ENCODE assay signal across 13 mouse cellular contexts in the genomic region with DNA sequence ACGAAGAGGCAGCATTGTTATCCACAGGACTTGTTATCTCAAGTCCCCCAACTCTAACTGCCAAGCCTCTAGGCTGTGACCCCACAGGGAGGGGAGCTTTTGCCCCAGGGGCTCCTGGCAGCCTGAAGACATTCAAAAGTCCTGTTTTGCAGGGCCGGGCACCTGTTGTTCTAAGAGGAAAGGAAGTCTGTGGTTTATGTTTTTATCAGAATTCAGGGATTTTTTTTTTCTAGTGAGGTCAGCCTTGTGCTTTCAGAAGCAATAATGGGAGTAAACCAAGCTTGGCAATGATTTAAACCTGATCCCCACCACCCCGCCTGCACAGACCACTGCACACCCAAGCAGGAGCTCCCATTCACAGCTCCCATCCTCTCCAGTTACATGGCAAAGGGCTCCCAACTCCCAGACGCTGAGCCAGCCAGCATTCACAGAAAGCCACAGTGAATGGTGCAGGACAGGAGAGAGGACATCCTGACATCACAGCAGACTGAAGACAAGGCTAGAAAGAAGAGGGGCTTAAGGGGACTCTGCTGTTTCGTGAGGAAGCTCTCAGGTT. TPM values are rescaled to one million over a fixed set of nuclear protein-coding genes. Genes with fewer than 3 reads are reported as not detected.
DNase-seq lines count a peak whose midpoint lies in the region; ATAC-seq and TF ChIP-seq lines count a peak whose summit lies in the region.
"Had no signal": no experiment of that assay in that cellular context is flagged by ENCODE, and none has a peak within 500 bp of the region (broad histone marks: within the 10 kb centered on the region; RNA-seq: fewer than 3 reads in every experiment).

No protein-coding gene starts in this region.

- H3K36me3 ChIP-seq in hindbrain, embryonic 11.5 days (ENCODE audit: control insufficient read depth, insufficient read depth, low read length), result no peaks in the 10 kb centered on the region
- no peaks in the 10 kb centered on the region for H3K36me3 ChIP-seq in hindbrain, postnatal 0 days (ENCODE audit: insufficient read depth, low read length)
- H3K36me3 ChIP-seq in midbrain, embryonic 12.5 days, result no peaks in the 10 kb centered on the region
- no peaks in the 10 kb centered on the region for H3K36me3 ChIP-seq in midbrain, embryonic 15.5 days (replicated peaks)
- H3K36me3 ChIP-seq in embryonic facial prominence, embryonic 14.5 days (ENCODE audit: control insufficient read depth, insufficient read depth, low read length), result no peaks in the 10 kb centered on the region
- H3K36me3 ChIP-seq: hindbrain, embryonic 15.5 days; liver, embryonic 15.5 days had no signal

- H3K4me2 ChIP-seq in hindbrain, embryonic 11.5 days (replicated peaks; ENCODE audit: low read depth, low read length), result no peak overlapping the region
- no peak overlapping the region for H3K4me2 ChIP-seq in hindbrain, postnatal 0 days (ENCODE audit: low read depth, low read length)
- H3K4me2 ChIP-seq in midbrain, embryonic 12.5 days (replicated peaks), result no peak overlapping the region; the same call in 1 of the 2 replicates
- no peak overlapping the region for H3K4me2 ChIP-seq in midbrain, embryonic 15.5 days
- H3K4me2 ChIP-seq in embryonic facial prominence, embryonic 14.5 days (ENCODE audit: low read depth, low read length), result no peak overlapping the region
- H3K4me2 ChIP-seq: hindbrain, embryonic 15.5 days; liver, embryonic 15.5 days had no signal

- DNase-seq in hindbrain, embryonic 11.5 days (ENCODE audit: low spot score), result no peak
- DNase-seq in hindbrain, postnatal 0 days (ENCODE audit: low spot score), result no peak
- no peak for DNase-seq in embryonic facial prominence, embryonic 14.5 days (ENCODE audit: low spot score)
- no peak for DNase-seq in MN1 (ENCODE audit: low spot score)
- no peak for DNase-seq in urinary bladder, postnatal 10 days (ENCODE audit: low spot score)
- DNase-seq: adrenal gland, postnatal 14 days; cerebellum, adult 9-10 months; forebrain, postnatal 0 days; thymus, postnatal 4 days had no signal

- H3K9me3 ChIP-seq in hindbrain, embryonic 11.5 days (ENCODE audit: control insufficient read depth, low read length), result no peaks in the 10 kb centered on the region
- no peaks in the 10 kb centered on the region for H3K9me3 ChIP-seq in hindbrain, postnatal 0 days (ENCODE audit: low read length)
- H3K9me3 ChIP-seq in midbrain, embryonic 12.5 days, result no peaks in the 10 kb centered on the region
- H3K9me3 ChIP-seq in midbrain, embryonic 15.5 days, result no peaks in the 10 kb centered on the region
- no peaks in the 10 kb centered on the region for H3K9me3 ChIP-seq in embryonic facial prominence, embryonic 14.5 days (ENCODE audit: control insufficient read depth, low read length)
- H3K9me3 ChIP-seq: hindbrain, embryonic 15.5 days; liver, embryonic 15.5 days had no signal

- peaks cover 5% of the 10 kb centered on the region; the same call in 1 of the 2 replicates for H3K4me1 ChIP-seq in hindbrain, embryonic 11.5 days (replicated peaks; ENCODE audit: control insufficient read depth, insufficient read depth, low read length)
- peaks cover 11% of the 10 kb centered on the region for H3K4me1 ChIP-seq in hindbrain, postnatal 0 days (ENCODE audit: insufficient read depth, low read length)
- peaks cover 28% of the 10 kb centered on the region for H3K4me1 ChIP-seq in midbrain, embryonic 12.5 days
- peaks cover 12% of the 10 kb centered on the region for H3K4me1 ChIP-seq in midbrain, embryonic 15.5 days
- peaks cover 47% of the 10 kb centered on the region for H3K4me1 ChIP-seq in embryonic facial prominence, embryonic 14.5 days (ENCODE audit: control insufficient read depth, insufficient read depth, low read length)

- 0 out of 2 replicates have a peak overlapping the region, but pooled peaks have one; percentile 13 for H3K27ac ChIP-seq in hindbrain, embryonic 11.5 days (ENCODE audit: low read depth, low read length)
- no peak overlapping the region for H3K27ac ChIP-seq in hindbrain, postnatal 0 days
- H3K27ac ChIP-seq in midbrain, embryonic 12.5 days (replicated peaks), result peak overlapping the region; percentile 20; the same call in 1 of the 2 replicates
- H3K27ac ChIP-seq in midbrain, embryonic 15.5 days, result no peak overlapping the region
- H3K27ac ChIP-seq in embryonic facial prominence, embryonic 14.5 days (replicated peaks; ENCODE audit: low read depth, low read length), result peak overlapping the region; percentile 54; the same call in 1 of the 2 replicates
- H3K27ac ChIP-seq: hindbrain, embryonic 15.5 days; liver, embryonic 15.5 days had no signal

- WGBS in hindbrain, embryonic 11.5 days, result 11% methylated on average over 5 of the region's 5 CpGs
- WGBS in hindbrain, postnatal 0 days, result 23% methylated on average over 5 of the region's 5 CpGs
- WGBS in midbrain, embryonic 12.5 days, result 12% methylated on average over 5 of the region's 5 CpGs
- WGBS in midbrain, embryonic 15.5 days, result 12% methylated on average over 5 of the region's 5 CpGs
- 11% methylated on average over 5 of the region's 5 CpGs for WGBS in embryonic facial prominence, embryonic 14.5 days

- ATAC-seq in hindbrain, embryonic 11.5 days (ENCODE audit: low FRiP score), result no peak
- ATAC-seq in hindbrain, postnatal 0 days, result no peak
- ATAC-seq in midbrain, embryonic 12.5 days (ENCODE audit: low FRiP score, low read depth), result no peak
- no peak for ATAC-seq in midbrain, embryonic 15.5 days (replicated peaks)
- ATAC-seq in embryonic facial prominence, embryonic 14.5 days (ENCODE audit: low read depth), result no peak
- ATAC-seq: forebrain, postnatal 0 days had no signal

- H3K4me3 ChIP-seq in hindbrain, embryonic 11.5 days (ENCODE audit: low read depth, low read length), result no peak overlapping the region
- H3K4me3 ChIP-seq in hindbrain, postnatal 0 days (ENCODE audit: low read length), result no peak overlapping the region
- H3K4me3 ChIP-seq in midbrain, embryonic 12.5 days, result no peak overlapping the region
- H3K4me3 ChIP-seq in midbrain, embryonic 15.5 days, result no peak overlapping the region
- H3K4me3 ChIP-seq in embryonic facial prominence, embryonic 14.5 days (ENCODE audit: low read depth, low read length), result no peak overlapping the region
- H3K4me3 ChIP-seq: hindbrain, embryonic 15.5 days; liver, embryonic 15.5 days had no signal

- H3K9ac ChIP-seq in hindbrain, embryonic 11.5 days (ENCODE audit: low read depth, low read length), result no peak overlapping the region
- H3K9ac ChIP-seq in hindbrain, postnatal 0 days (replicated peaks; ENCODE audit: low read length), result no peak overlapping the region
- no peak overlapping the region for H3K9ac ChIP-seq in midbrain, embryonic 12.5 days (replicated peaks)
- H3K9ac ChIP-seq in midbrain, embryonic 15.5 days, result no peak overlapping the region
- no peak overlapping the region for H3K9ac ChIP-seq in embryonic facial prominence, embryonic 14.5 days (ENCODE audit: low read depth, low read length)
- H3K9ac ChIP-seq: forebrain, postnatal 0 days; hindbrain, embryonic 15.5 days; liver, embryonic 15.5 days had no signal

- H3K27me3 ChIP-seq in hindbrain, embryonic 11.5 days (ENCODE audit: control insufficient read depth, insufficient read depth, low read length), result no peaks in the 10 kb centered on the region
- H3K27me3 ChIP-seq in hindbrain, postnatal 0 days (ENCODE audit: insufficient read depth, low read length), result no peaks in the 10 kb centered on the region
- H3K27me3 ChIP-seq in midbrain, embryonic 12.5 days, result no peaks in the 10 kb centered on the region
- no peaks in the 10 kb centered on the region for H3K27me3 ChIP-seq in midbrain, embryonic 15.5 days (replicated peaks)
- no peaks in the 10 kb centered on the region for H3K27me3 ChIP-seq in embryonic facial prominence, embryonic 14.5 days (replicated peaks; ENCODE audit: control insufficient read depth, insufficient read depth, low read length)
- H3K27me3 ChIP-seq: hindbrain, embryonic 15.5 days; liver, embryonic 15.5 days had no signal

- TF ChIP-seq CTCF in hindbrain, postnatal 0 days (IDR thresholded peaks at IDR 0.05; ENCODE audit: low read depth), result no peak

RNA-seq across cellular contexts. Expression of gene Tcf7l1, which starts 40.1 kb away (rescaled TPM):
- polyA plus RNA-seq in hindbrain, embryonic 11.5 days (2014; fragmentation: Nextera tagmentation; extraction: Ambion mirVana), result 15.2 and 17.0 TPM in 2 replicates
- 2.4 and 4.0 TPM in 2 replicates for total RNA-seq in hindbrain, postnatal 0 days (2014; rRNA removed)
- polyA plus RNA-seq in hindbrain, postnatal 0 days (2015; fragmentation: Nextera tagmentation; extraction: Ambion mirVana), result 8.2 and 9.1 TPM in 2 replicates
- 18.2 and 21.7 TPM in 2 replicates for polyA plus RNA-seq in midbrain, embryonic 12.5 days (2016; fragmentation: Nextera tagmentation; extraction: Ambion mirVana)
- 6.1 and 7.2 TPM in 2 replicates for polyA plus RNA-seq in midbrain, embryonic 15.5 days (2015; fragmentation: Nextera tagmentation; extraction: Ambion mirVana)
- polyA plus RNA-seq in embryonic facial prominence, embryonic 14.5 days (2014; fragmentation: Nextera tagmentation; extraction: Ambion mirVana), result 42.3 and 46.3 TPM in 2 replicates

Comparison
In these comparisons a context has a peak if more than half of its experiments do, and no peak if none do; other contexts are left out.
1. H3K27ac ChIP-seq: peak in hindbrain, embryonic 11.5 days (single experiment), midbrain, embryonic 12.5 days (single experiment) and embryonic facial prominence, embryonic 14.5 days (single experiment); none in hindbrain, postnatal 0 days (single experiment) and midbrain, embryonic 15.5 days (single experiment).